ENCODE assay signal across 26 mouse cellular contexts in genomic region chr19:60382661-60383060, GRCm38 (mm10).
DNase-seq lines count a peak whose midpoint lies in the region; ATAC-seq and TF ChIP-seq lines count a peak whose summit lies in the region.
"Had no signal": no experiment of that assay in that cellular context is flagged by ENCODE, and none has a peak within 500 bp of the region (broad histone marks: within the 10 kb centered on the region; RNA-seq: fewer than 3 reads in every experiment).

No protein-coding gene starts in this region.

- H3K36me3 ChIP-seq in kidney, postnatal 0 days (ENCODE audit: insufficient read depth, low read length): no peaks in the 10 kb centered on the region
- H3K36me3 ChIP-seq in hindbrain, postnatal 0 days (ENCODE audit: insufficient read depth, low read length): no peaks in the 10 kb centered on the region
- no peaks in the 10 kb centered on the region for H3K36me3 ChIP-seq in forebrain, embryonic 16.5 days (ENCODE audit: control insufficient read depth, insufficient read depth)
- H3K36me3 ChIP-seq: embryonic facial prominence, embryonic 12.5 days; embryonic facial prominence, embryonic 15.5 days; heart, embryonic 10.5 days; heart, embryonic 13.5 days; intestine, embryonic 15.5 days had no signal

- TF ChIP-seq CTCF in kidney, postnatal 0 days (IDR thresholded peaks at IDR 0.05; ENCODE audit: low read depth): no peak
- TF ChIP-seq CTCF in hindbrain, postnatal 0 days (IDR thresholded peaks at IDR 0.05; ENCODE audit: low read depth): no peak

- H3K4me2 ChIP-seq in kidney, postnatal 0 days (ENCODE audit: low read length): no peak overlapping the region
- H3K4me2 ChIP-seq in hindbrain, postnatal 0 days (ENCODE audit: low read depth, low read length): no peak overlapping the region
- no peak overlapping the region for H3K4me2 ChIP-seq in forebrain, embryonic 16.5 days (ENCODE audit: low read length)
- H3K4me2 ChIP-seq: embryonic facial prominence, embryonic 12.5 days; embryonic facial prominence, embryonic 15.5 days; heart, embryonic 13.5 days; hindbrain, embryonic 14.5 days; intestine, embryonic 15.5 days had no signal

- no peaks in the 10 kb centered on the region for H3K27me3 ChIP-seq in kidney, postnatal 0 days (ENCODE audit: insufficient read depth, low read length)
- no peaks in the 10 kb centered on the region for H3K27me3 ChIP-seq in hindbrain, postnatal 0 days (ENCODE audit: insufficient read depth, low read length)
- H3K27me3 ChIP-seq in forebrain, embryonic 16.5 days (replicated peaks; ENCODE audit: control insufficient read depth, insufficient read depth, low read length): no peaks in the 10 kb centered on the region
- H3K27me3 ChIP-seq: embryonic facial prominence, embryonic 15.5 days; intestine, embryonic 15.5 days had no signal

- ATAC-seq in kidney, postnatal 0 days (replicated peaks; ENCODE audit: low FRiP score, low read depth): no peak
- no peak for ATAC-seq in hindbrain, postnatal 0 days
- no peak for ATAC-seq in forebrain, embryonic 16.5 days
- ATAC-seq: forebrain, embryonic 14.5 days; intestine, embryonic 15.5 days had no signal

- DNase-seq in kidney, postnatal 0 days (ENCODE audit: low spot score): peak; percentile 56
- no peak for DNase-seq in kidney, postnatal 4 days
- DNase-seq in embryo, embryonic 9.5 days (ENCODE audit: extremely low spot score): peak; percentile 2
- peak; percentile 7 for DNase-seq in forelimb bud, embryonic 11.5 days (ENCODE audit: low read depth, low spot score)
- no peak for DNase-seq in hindbrain, postnatal 0 days (ENCODE audit: low spot score)
- DNase-seq: adrenal gland, adult 2 months; adrenal gland, postnatal 14 days; B cell, adult 2 months; cerebellum, adult 11 months; cerebellum, adult 2 months; cerebellum, adult 9-11 months; cerebellum, postnatal 25 days; gastrocnemius, postnatal 10 days; gastrocnemius, postnatal 36 days; heart, adult 2 months; heart, postnatal 14 days; heart, postnatal 4 days; kidney, adult 11 months had no signal

- H3K9me3 ChIP-seq in kidney, postnatal 0 days (replicated peaks; ENCODE audit: low read length): no peaks in the 10 kb centered on the region
- no peaks in the 10 kb centered on the region for H3K9me3 ChIP-seq in hindbrain, postnatal 0 days (ENCODE audit: low read length)
- H3K9me3 ChIP-seq in forebrain, embryonic 16.5 days (ENCODE audit: control insufficient read depth, low read length): no peaks in the 10 kb centered on the region
- H3K9me3 ChIP-seq: embryonic facial prominence, embryonic 12.5 days; embryonic facial prominence, embryonic 15.5 days; heart, embryonic 10.5 days; heart, embryonic 13.5 days; intestine, embryonic 15.5 days had no signal

- no peak overlapping the region for H3K9ac ChIP-seq in kidney, postnatal 0 days (ENCODE audit: low read depth, low read length)
- H3K9ac ChIP-seq in hindbrain, postnatal 0 days (replicated peaks; ENCODE audit: low read length): no peak overlapping the region
- H3K9ac ChIP-seq in forebrain, embryonic 16.5 days (replicated peaks; ENCODE audit: low read depth, low read length): no peak overlapping the region
- H3K9ac ChIP-seq: embryonic facial prominence, embryonic 12.5 days; embryonic facial prominence, embryonic 15.5 days; heart, embryonic 13.5 days; hindbrain, embryonic 14.5 days; intestine, embryonic 15.5 days had no signal

- no peak overlapping the region for H3K27ac ChIP-seq in kidney, postnatal 0 days
- H3K27ac ChIP-seq in hindbrain, postnatal 0 days: no peak overlapping the region
- no peak overlapping the region for H3K27ac ChIP-seq in forebrain, embryonic 16.5 days (ENCODE audit: low read length)
- H3K27ac ChIP-seq: embryonic facial prominence, embryonic 12.5 days; embryonic facial prominence, embryonic 15.5 days; heart, adult 2 months; heart, embryonic 10.5 days; heart, embryonic 13.5 days; hindbrain, embryonic 14.5 days; intestine, embryonic 15.5 days had no signal

- no peak overlapping the region for H3K4me3 ChIP-seq in kidney, postnatal 0 days (replicated peaks; ENCODE audit: low read depth, low read length)
- H3K4me3 ChIP-seq in hindbrain, postnatal 0 days (ENCODE audit: low read length): no peak overlapping the region
- no peak overlapping the region for H3K4me3 ChIP-seq in forebrain, embryonic 16.5 days (replicated peaks; ENCODE audit: low read length)
- H3K4me3 ChIP-seq: embryonic facial prominence, embryonic 12.5 days; embryonic facial prominence, embryonic 15.5 days; heart, adult 2 months; heart, embryonic 10.5 days; heart, embryonic 13.5 days; intestine, embryonic 15.5 days had no signal

- no peaks in the 10 kb centered on the region for H3K4me1 ChIP-seq in kidney, postnatal 0 days (replicated peaks; ENCODE audit: insufficient read depth, low read length)
- no peaks in the 10 kb centered on the region for H3K4me1 ChIP-seq in hindbrain, postnatal 0 days (ENCODE audit: insufficient read depth, low read length)
- no peaks in the 10 kb centered on the region for H3K4me1 ChIP-seq in forebrain, embryonic 16.5 days (replicated peaks; ENCODE audit: control insufficient read depth, insufficient read depth, low read length)
- H3K4me1 ChIP-seq: embryonic facial prominence, embryonic 12.5 days; embryonic facial prominence, embryonic 15.5 days; heart, embryonic 10.5 days; intestine, embryonic 15.5 days had no signal

Comparison
In these comparisons a context has a peak if more than half of its experiments do, and no peak if none do; other contexts are left out.
1. DNase-seq: peak in kidney, postnatal 0 days (single experiment), embryo, embryonic 9.5 days (single experiment) and forelimb bud, embryonic 11.5 days (single experiment); none in kidney, postnatal 4 days (0 of 2) and hindbrain, postnatal 0 days (single experiment).